Mouse (Mus musculus) layer of hippocampus, postnatal 14 days (tissue): ENCODE data around the gene Tmem181a. TPM values are rescaled to one million over a fixed set of nuclear protein-coding genes. Genes with fewer than 3 reads are reported as not detected.
"Not testable (repeated sequence)": the region's sequence is repeated elsewhere in the genome, so short reads cannot be mapped to it uniquely, and the experiment has no call there.

Source experiments
- DNase-seq, 2 experiments: peaks; one replicate each; pipeline ENCODE4 v3.0.0; 2021 to 2022; ENCODE audit warnings: low spot score in 2 of 2, mixed read lengths in 1 of 2
- total RNA-seq, 2 experiments: library from RNA; stranded (reverse); gene quantifications; 2 replicates each; pipeline ENCODE4 v1.2.3; 2021

Tmem181a gene
- total RNA-seq, 2 experiments from 2014 or later: 77.5 to 80.9 TPM

- DNase-seq: not testable (repeated sequence)
Observed at GRCm38 (mm10) chr17:6304891-6305290, 48.2 kb downstream of the Tmem181a start.

- DNase-seq: not testable (repeated sequence)
Observed at GRCm38 (mm10) chr17:6305656-6306270, 49.1 kb downstream of the Tmem181a start.

- not testable (repeated sequence) for DNase-seq
Observed at GRCm38 (mm10) chr17:6306503-6306902, 49.8 kb downstream of the Tmem181a start.

GRCm38 (mm10) chr17:6311716-6312115 lies 55.1 kb downstream of the Tmem181a start:
- DNase-seq: not testable (repeated sequence)

GRCm38 (mm10) chr17:6312755-6313154 lies 56.1 kb downstream of the Tmem181a start:
- not testable (repeated sequence) for DNase-seq

GRCm38 (mm10) chr17:6314493-6314892 lies 57.8 kb downstream of the Tmem181a start:
- DNase-seq: not testable (repeated sequence)

GRCm38 (mm10) chr17:6315706-6316105 lies 59.0 kb downstream of the Tmem181a start:
- peak in 1 of 2 experiments; percentile 31 for DNase-seq

- peak; percentile 62 to 71 for DNase-seq
Observed at GRCm38 (mm10) chr17:6316379-6317126, 59.9 kb downstream of the Tmem181a start.

GRCm38 (mm10) chr17:6317339-6317985 lies 60.8 kb downstream of the Tmem181a start, which contains the start of gene Dynlt1a:
Gene Dynlt1a (minus strand): TSS chr17:6317500.
- peak; percentile 94 to 97 for DNase-seq

- DNase-seq: not testable (repeated sequence)
Observed at GRCm38 (mm10) chr17:6321081-6321777, 64.6 kb downstream of the Tmem181a start.

GRCm38 (mm10) chr17:6321778-6322101 lies 65.1 kb downstream of the Tmem181a start:
- not testable (repeated sequence) for DNase-seq

- DNase-seq: not testable (repeated sequence)
Observed at GRCm38 (mm10) chr17:6325021-6325420, 68.4 kb downstream of the Tmem181a start.

- not testable (repeated sequence) for DNase-seq
Observed at GRCm38 (mm10) chr17:6325543-6325942, 68.9 kb downstream of the Tmem181a start.

GRCm38 (mm10) chr17:6327554-6327953 lies 70.9 kb downstream of the Tmem181a start:
- not testable (repeated sequence) for DNase-seq

GRCm38 (mm10) chr17:6328997-6329396 lies 72.3 kb downstream of the Tmem181a start:
- not testable (repeated sequence) for DNase-seq

- not testable (repeated sequence) for DNase-seq
Observed at GRCm38 (mm10) chr17:6342606-6343294, 86.1 kb downstream of the Tmem181a start.

GRCm38 (mm10) chr17:6355256-6355655 lies 98.6 kb downstream of the Tmem181a start:
- not testable (repeated sequence) for DNase-seq
